Comparison of ENCODE assay signal across 9 mouse cellular contexts in the genomic region with DNA sequence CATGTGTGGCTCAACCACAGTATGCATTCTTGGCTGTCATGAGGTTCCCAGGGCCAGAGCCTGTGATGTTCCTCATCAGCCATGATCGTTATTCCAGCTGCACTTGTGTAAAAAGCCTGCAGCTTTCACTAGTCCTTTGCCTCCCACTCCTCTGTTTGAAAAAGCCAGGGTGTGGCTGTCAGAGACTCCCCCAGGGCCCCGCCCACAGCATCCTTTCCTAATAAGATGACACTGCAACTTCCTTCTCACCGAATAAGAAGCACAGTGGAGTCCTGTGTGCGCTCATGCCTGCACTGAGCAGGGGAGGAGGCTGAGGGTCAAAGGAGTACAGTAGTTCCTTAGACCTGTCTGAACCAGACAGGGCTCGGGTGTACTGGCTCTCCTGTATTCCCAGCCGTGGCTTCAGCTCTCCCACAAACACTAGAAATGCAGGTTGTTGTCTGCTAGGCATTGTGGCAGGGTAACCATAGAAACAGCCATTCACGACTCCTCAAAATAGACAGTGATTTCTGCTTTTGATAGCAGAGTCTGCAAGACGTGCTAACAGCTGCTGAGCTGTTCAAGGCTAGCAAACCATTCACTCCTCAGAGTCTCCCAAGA. TPM values are rescaled to one million over a fixed set of nuclear protein-coding genes. Genes with fewer than 3 reads are reported as not detected.
A peak's percentile ranks its signal among the peaks of the same experiment; 100 is the strongest.
DNase-seq lines count a peak whose midpoint lies in the region; ATAC-seq and TF ChIP-seq lines count a peak whose summit lies in the region.
"Had no signal": no experiment of that assay in that cellular context is flagged by ENCODE, and none has a peak within 500 bp of the region (broad histone marks: within the 10 kb centered on the region; RNA-seq: fewer than 3 reads in every experiment).

No protein-coding gene starts in this region.

- H3K36me3 ChIP-seq in forebrain, embryonic 11.5 days (ENCODE audit: control insufficient read depth, insufficient read depth, low read length): no peaks in the 10 kb centered on the region
- H3K36me3 ChIP-seq in forebrain, embryonic 10.5 days (replicated peaks): no peaks in the 10 kb centered on the region
- peaks cover 15% of the 10 kb centered on the region; the same call in 1 of the 2 replicates for H3K36me3 ChIP-seq in forebrain, postnatal 0 days (ENCODE audit: insufficient read depth)
- H3K36me3 ChIP-seq: limb, embryonic 13.5 days had no signal

- no peak for DNase-seq in forebrain, embryonic 11.5 days (ENCODE audit: low spot score)
- DNase-seq in forebrain, embryonic 10.5 days (ENCODE audit: extremely low spot score, low spot score): no peak
- peak; percentile 82 for DNase-seq in A20 (ENCODE audit: low read depth, low spot score)
- peak; percentile 83 for DNase-seq in forebrain, postnatal 0 days
- DNase-seq in urinary bladder, adult 2 months (ENCODE audit: low spot score): no peak
- DNase-seq in heart, postnatal 4 days: no peak

- H3K4me2 ChIP-seq in forebrain, embryonic 11.5 days (ENCODE audit: low read depth, low read length, severe bottlenecking): no peak overlapping the region
- H3K4me2 ChIP-seq in forebrain, postnatal 0 days (ENCODE audit: low read depth): peak overlapping the region; percentile 9; the same call in 1 of the 2 replicates
- H3K4me2 ChIP-seq: limb, embryonic 13.5 days had no signal

- H3K27ac ChIP-seq in forebrain, embryonic 11.5 days (ENCODE audit: low read depth, low read length): no peak overlapping the region
- no peak overlapping the region for H3K27ac ChIP-seq in forebrain, embryonic 10.5 days
- peak overlapping the region; percentile 88 for H3K27ac ChIP-seq in forebrain, postnatal 0 days (ENCODE audit: low read depth, low read length)
- H3K27ac ChIP-seq: limb, embryonic 13.5 days had no signal

- no peak overlapping the region for H3K9ac ChIP-seq in forebrain, embryonic 11.5 days (ENCODE audit: low read length)
- H3K9ac ChIP-seq in forebrain, postnatal 0 days: 0 out of 2 replicates have a peak overlapping the region, but pooled peaks have one; percentile 31
- H3K9ac ChIP-seq: limb, embryonic 13.5 days had no signal

- H3K9me3 ChIP-seq in forebrain, embryonic 11.5 days (ENCODE audit: control insufficient read depth, low read length): no peaks in the 10 kb centered on the region
- H3K9me3 ChIP-seq in forebrain, embryonic 10.5 days: no peaks in the 10 kb centered on the region
- H3K9me3 ChIP-seq in forebrain, postnatal 0 days (ENCODE audit: low read length): no peaks in the 10 kb centered on the region
- H3K9me3 ChIP-seq: limb, embryonic 13.5 days had no signal

- WGBS in forebrain, embryonic 11.5 days: 46% methylated on average over 8 of the region's 8 CpGs
- whole genome bisulfite sequencing in forebrain, embryonic 10.5 days: 60% methylated on average over 8 of the region's 8 CpGs
- 19% methylated on average over 8 of the region's 8 CpGs for WGBS in forebrain, postnatal 0 days

- H3K27me3 ChIP-seq in forebrain, embryonic 11.5 days (ENCODE audit: control insufficient read depth, insufficient read depth, low read length): peaks cover 5% of the 10 kb centered on the region
- H3K27me3 ChIP-seq in forebrain, embryonic 10.5 days (ENCODE audit: poor library complexity, severe bottlenecking): peaks cover 56% of the 10 kb centered on the region
- no peaks in the 10 kb centered on the region for H3K27me3 ChIP-seq in forebrain, postnatal 0 days (ENCODE audit: insufficient read depth, low read length)

- H3K4me3 ChIP-seq in forebrain, embryonic 11.5 days (ENCODE audit: low read depth, low read length): no peak overlapping the region
- H3K4me3 ChIP-seq in forebrain, embryonic 10.5 days: no peak overlapping the region
- H3K4me3 ChIP-seq in forebrain, postnatal 0 days (ENCODE audit: low read depth, low read length): no peak overlapping the region
- H3K4me3 ChIP-seq: limb, embryonic 13.5 days had no signal

- no peak for TF ChIP-seq CTCF in forebrain, postnatal 0 days (IDR thresholded peaks at IDR 0.05; ENCODE audit: low read depth)

- peaks cover 6% of the 10 kb centered on the region for H3K4me1 ChIP-seq in forebrain, embryonic 11.5 days (replicated peaks; ENCODE audit: control insufficient read depth, insufficient read depth, low read length)
- H3K4me1 ChIP-seq in forebrain, embryonic 10.5 days: peaks cover 33% of the 10 kb centered on the region
- H3K4me1 ChIP-seq in forebrain, postnatal 0 days (ENCODE audit: insufficient read depth): peaks cover 16% of the 10 kb centered on the region
- H3K4me1 ChIP-seq: limb, embryonic 13.5 days had no signal

- ATAC-seq in forebrain, embryonic 11.5 days (replicated peaks; ENCODE audit: low FRiP score): peak; percentile 37; the same call in 1 of the 2 replicates
- ATAC-seq in forebrain, postnatal 0 days: peak; percentile 88
- ATAC-seq in megakaryocyte, adult 5-6 weeks (ENCODE audit: poor library complexity, severe bottlenecking): peak; percentile 53
- ATAC-seq in erythroid progenitor cell, adult 5-6 weeks (replicated peaks; ENCODE audit: low FRiP score, poor library complexity, severe bottlenecking): no peak

RNA-seq across cellular contexts. Expression of gene Wfs1, which starts 43.8 kb away (rescaled TPM):
- polyA plus RNA-seq in forebrain, embryonic 11.5 days (2014; fragmentation: Nextera tagmentation; extraction: Ambion mirVana): 8.8 and 9.3 TPM in 2 replicates
- polyA plus RNA-seq in forebrain, embryonic 10.5 days (2016; fragmentation: Nextera tagmentation; extraction: Ambion mirVana): 8.1 and 8.4 TPM in 2 replicates
- total RNA-seq in forebrain, postnatal 0 days (2014; rRNA removed): 9.6 and 12.9 TPM in 2 replicates
- 10.3 and 16.9 TPM in 2 replicates for polyA plus RNA-seq in forebrain, postnatal 0 days (2015; fragmentation: Nextera tagmentation; extraction: Ambion mirVana)
- 5.3 and 5.4 TPM in 2 replicates for total RNA-seq in megakaryocyte, adult 5-6 weeks (2015)
- total RNA-seq in megakaryocyte, adult 5-6 weeks (2017): 6.0 and 7.5 TPM in 2 replicates
- 14.2 and 24.8 TPM in 2 replicates for polyA plus RNA-seq in urinary bladder, adult 2 months (2012; rRNA removed)
- 0.72 TPM in 1 of 2 replicates, not detected in the other for total RNA-seq in erythroid progenitor cell, adult 5-6 weeks (2015; ENCODE audit: low replicate concordance)
- total RNA-seq in erythroid progenitor cell, adult 5-6 weeks (2017; ENCODE audit: low replicate concordance): 0.13 and 3.5 TPM in 2 replicates
- total RNA-seq in heart, postnatal 4 days (2021): 10 to 100 TPM; 26.3 to 27.7 TPM

Comparison
In these comparisons a context has a peak if more than half of its experiments do, and no peak if none do; other contexts are left out.
1. DNase-seq: peak in A20 (single experiment) and forebrain, postnatal 0 days (single experiment); none in forebrain, embryonic 11.5 days (single experiment), forebrain, embryonic 10.5 days (single experiment), urinary bladder, adult 2 months (single experiment) and heart, postnatal 4 days (single experiment).